Mouse (Mus musculus) small intestine, adult 2 months (tissue): ENCODE results near the gene Atp12a.

Source experiments
- CTCF ChIP-seq: fragments of 200-500 bp; IDR thresholded peaks from 2 replicates; pipeline ENCODE4 v1.5.1; 2012; ENCODE audit warnings: low read depth, mild to moderate bottlenecking, control low read depth, inconsistent platforms, low read length, moderate library complexity, mixed read lengths; ENCODE audit not compliant: insufficient replicate concordance, insufficient read length; ENCODE audit errors: extremely low read depth
- POLR2A ChIP-seq: fragments of 200-500 bp; IDR thresholded peaks from 2 replicates; pipeline ENCODE4 v1.6.1; 2012; ENCODE audit warnings: low read depth, mild to moderate bottlenecking, control low read depth, inconsistent platforms, low read length, moderate library complexity

DNA sequence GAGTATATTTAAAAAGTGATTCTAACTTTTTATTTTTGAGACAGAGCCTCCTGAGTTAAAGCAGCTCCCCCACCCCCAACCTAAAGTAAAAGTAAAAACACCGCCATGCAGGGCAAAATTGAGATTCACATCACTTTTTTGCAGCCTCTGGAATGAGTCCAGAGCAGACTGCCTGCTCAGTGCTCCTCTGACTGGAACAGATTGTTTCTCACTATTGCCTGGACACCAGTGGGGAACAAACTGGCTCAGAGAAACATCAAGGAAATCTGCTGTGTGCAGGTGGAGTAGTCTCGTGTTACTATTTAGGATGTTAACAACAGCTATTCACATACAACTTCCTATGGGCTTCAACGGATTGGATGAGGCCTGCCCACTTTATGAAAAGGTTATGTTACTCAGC lies 16.2 kb upstream of the Atp12a start:
- TF ChIP-seq POLR2A, result no peak
- TF ChIP-seq CTCF, result no peak
